Mouse (Mus musculus): Measurements from ENCODE around the gene Elavl4.

Elavl4 gene

GRCm38 (mm10) chr4:110266804-110267575 is 84.7 kb downstream of the Elavl4 start:
- no peak for DNase-seq (ENCODE audit: low spot score)

GRCm38 (mm10) chr4:110264345-110264943 is 87.3 kb downstream of the Elavl4 start:
- no peak for DNase-seq (ENCODE audit: low spot score)

GRCm38 (mm10) chr4:110257360-110257759 is 94.3 kb downstream of the Elavl4 start:
- no peak for DNase-seq (ENCODE audit: low spot score)

- DNase-seq (ENCODE audit: low spot score) = no peak
Observed at GRCm38 (mm10) chr4:110255617-110256016, 96.1 kb downstream of the Elavl4 start.

- DNase-seq (ENCODE audit: low spot score) = no peak
Observed at GRCm38 (mm10) chr4:110250055-110250454, 101.7 kb downstream of the Elavl4 start.

- DNase-seq (ENCODE audit: low spot score) = no peak
Observed at GRCm38 (mm10) chr4:110242879-110243278, 108.8 kb downstream of the Elavl4 start.

GRCm38 (mm10) chr4:110234554-110234953 is 117.2 kb downstream of the Elavl4 start:
- no peak for DNase-seq (ENCODE audit: low spot score)

GRCm38 (mm10) chr4:110232327-110232726 is 119.4 kb downstream of the Elavl4 start:
- DNase-seq (ENCODE audit: low spot score) = no peak

- DNase-seq (ENCODE audit: low spot score) = no peak
Observed at GRCm38 (mm10) chr4:110231799-110232198, 119.9 kb downstream of the Elavl4 start.

GRCm38 (mm10) chr4:110229652-110230051 is 122.1 kb downstream of the Elavl4 start:
- DNase-seq (ENCODE audit: low spot score) = no peak

- DNase-seq (ENCODE audit: low spot score) = no peak
Observed at GRCm38 (mm10) chr4:110229238-110229637, 122.5 kb downstream of the Elavl4 start.

GRCm38 (mm10) chr4:110227621-110228031 is 124.1 kb downstream of the Elavl4 start:
- peak; percentile 23 for DNase-seq (ENCODE audit: low spot score)

- no peak for DNase-seq (ENCODE audit: low spot score)
Observed at GRCm38 (mm10) chr4:110225492-110225891, 126.2 kb downstream of the Elavl4 start.

- DNase-seq (ENCODE audit: low spot score) = no peak
Observed at GRCm38 (mm10) chr4:110218819-110219218, 132.9 kb downstream of the Elavl4 start.

- no peak for DNase-seq (ENCODE audit: low spot score)
Observed at GRCm38 (mm10) chr4:110217553-110217952, 134.2 kb downstream of the Elavl4 start.

GRCm38 (mm10) chr4:110214543-110214942 is 137.2 kb downstream of the Elavl4 start:
- DNase-seq (ENCODE audit: low spot score) = no peak

GRCm38 (mm10) chr4:110213666-110214065 is 138.0 kb downstream of the Elavl4 start:
- DNase-seq (ENCODE audit: low spot score) = no peak

- no peak for DNase-seq (ENCODE audit: low spot score)
Observed at GRCm38 (mm10) chr4:110210246-110210645, 141.5 kb downstream of the Elavl4 start.

- DNase-seq (ENCODE audit: low spot score) = no peak
Observed at GRCm38 (mm10) chr4:110209613-110210012, 142.1 kb downstream of the Elavl4 start.

GRCm38 (mm10) chr4:110201680-110202079 is 150.0 kb downstream of the Elavl4 start:
- DNase-seq (ENCODE audit: low spot score) = no peak

- no peak for DNase-seq (ENCODE audit: low spot score)
Observed at GRCm38 (mm10) chr4:110199897-110200296, 151.8 kb downstream of the Elavl4 start.

GRCm38 (mm10) chr4:110198600-110198999 is 153.1 kb downstream of the Elavl4 start:
- DNase-seq (ENCODE audit: low spot score) = no peak

GRCm38 (mm10) chr4:110177263-110177662 is 174.4 kb downstream of the Elavl4 start:
- DNase-seq (ENCODE audit: low spot score) = no peak

- DNase-seq (ENCODE audit: low spot score) = no peak
Observed at GRCm38 (mm10) chr4:110172028-110172427, 179.7 kb downstream of the Elavl4 start.

Measured in layer of hippocampus, adult 11-12 months (tissue).